Mouse (Mus musculus): ENCODE results near the gene Sh3bp2. TPM values are rescaled to one million over a fixed set of nuclear protein-coding genes. Genes with fewer than 3 reads are reported as not detected.
"Not testable (repeated sequence)": the region's sequence is repeated elsewhere in the genome, so short reads cannot be mapped to it uniquely, and the experiment has no call there.

Sh3bp2 gene
- total and polyA plus RNA-seq, 3 experiments: 7.9 to 12.0 TPM; not detected in 1

- H3K36me3 ChIP-seq (ENCODE audit: control insufficient read depth in 1 of 2, insufficient read depth in 2 of 2, low read length in 2 of 2); H3K9me3 ChIP-seq (replicated peaks; ENCODE audit: insufficient read depth, low read length): not testable (repeated sequence)
Measured at GRCm38 (mm10) chr5:34592224-34592623, 66.6 kb downstream of the Sh3bp2 start.

GRCm38 (mm10) chr5:34592666-34593065, 67.0 kb downstream of the Sh3bp2 start:
- Histone ChIP-seq H3K27ac (ENCODE audit: control insufficient read depth, low read depth, low read length) (no peak overlapping the region), H3K4me1 (ENCODE audit: control insufficient read depth in 1 of 2, insufficient read depth in 2 of 2, low read length in 2 of 2) (no peaks in the 10 kb centered on the region), H3K9me3 (replicated peaks; ENCODE audit: insufficient read depth, low read length) (no peaks in the 10 kb centered on the region), H3K9ac (ENCODE audit: control insufficient read depth, low read depth, low read length, poor library complexity, severe bottlenecking) (no peak overlapping the region), H3K27me3 (ENCODE audit: control insufficient read depth in 1 of 2, insufficient read depth in 2 of 2, low read length in 2 of 2) (no peaks in the 10 kb centered on the region), H3K36me3 (ENCODE audit: control insufficient read depth in 1 of 2, insufficient read depth in 2 of 2, low read length in 2 of 2) (no peaks in the 10 kb centered on the region), H3K79me2 (ENCODE audit: control insufficient read depth, insufficient read depth, low read length, poor library complexity) (peaks cover 2% of the 10 kb centered on the region; the same call in 1 of the 2 replicates), H3K4me3 (ENCODE audit: control insufficient read depth in 1 of 2, insufficient read depth in 1 of 2, low read depth in 2 of 2, low read length in 2 of 2) (no peak overlapping the region)
- DNase-seq (ENCODE audit: low read depth, low spot score): no peak
- TF ChIP-seq POLR2AphosphoS5 (IDR thresholded peaks at IDR 0.05; ENCODE audit: borderline replicate concordance, low read depth, low read length) (no peak), USF1 (IDR thresholded peaks at IDR 0.05; ENCODE audit: low read depth, low read length) (no peak), MEF2A (IDR thresholded peaks at IDR 0.05; ENCODE audit: extremely low read depth, insufficient replicate concordance, low read depth, low read length, poor library complexity, severe bottlenecking) (no peak), BHLHE40 (IDR thresholded peaks at IDR 0.05; ENCODE audit: borderline replicate concordance, low read depth, low read length) (no peak), JUND (IDR thresholded peaks at IDR 0.05; ENCODE audit: low read depth, low read length) (no peak), TCF12 (IDR thresholded peaks at IDR 0.05; ENCODE audit: low read depth, low read length) (no peak), POLR2A (IDR thresholded peaks at IDR 0.05; ENCODE audit: control insufficient read depth in 1 of 2, insufficient read depth in 1 of 2, low read depth in 1 of 2, low read length in 2 of 2, poor library complexity in 1 of 2) (no peak), GABPA (IDR thresholded peaks at IDR 0.05; ENCODE audit: low read depth, low read length) (no peak), RCOR1 (IDR thresholded peaks at IDR 0.05; ENCODE audit: low read depth, low read length) (no peak), CTCF (IDR thresholded peaks at IDR 0.05 in 2 of 3, conservative IDR thresholded peaks at IDR 0.05 in 1 of 3; ENCODE audit: control insufficient read depth in 1 of 3, insufficient read depth in 1 of 3, low read depth in 2 of 3, low read length in 3 of 3, poor library complexity in 1 of 3, severe bottlenecking in 1 of 3) (no peak), ZNF384 (IDR thresholded peaks at IDR 0.05; ENCODE audit: low read depth, low read length) (no peak), SMC3 (IDR thresholded peaks at IDR 0.05; ENCODE audit: low read depth, low read length) (no peak), MAFK (IDR thresholded peaks at IDR 0.05; ENCODE audit: borderline replicate concordance, low read depth, low read length) (no peak), POLR2AphosphoS2 (IDR thresholded peaks at IDR 0.05; ENCODE audit: low read length) (no peak), ZC3H11A (IDR thresholded peaks at IDR 0.05; ENCODE audit: low read depth, low read length) (no peak), ELF1 (IDR thresholded peaks at IDR 0.05; ENCODE audit: low read depth, low read length) (no peak), SIN3A (IDR thresholded peaks at IDR 0.05; ENCODE audit: low read length) (no peak)

More at GRCm38 (mm10) chr5:34592224-34592623, 66.6 kb downstream of the Sh3bp2 start:
- H3K27me3 ChIP-seq (ENCODE audit: control insufficient read depth in 1 of 2, insufficient read depth in 2 of 2, low read length in 2 of 2); H3K4me3 ChIP-seq (ENCODE audit: control insufficient read depth in 1 of 2, insufficient read depth in 1 of 2, low read depth in 2 of 2, low read length in 2 of 2); H3K9ac ChIP-seq (ENCODE audit: control insufficient read depth, low read depth, low read length, poor library complexity, severe bottlenecking); H3K79me2 ChIP-seq (ENCODE audit: control insufficient read depth, insufficient read depth, low read length, poor library complexity); DNase-seq (ENCODE audit: low read depth, low spot score); H3K4me1 ChIP-seq (ENCODE audit: control insufficient read depth in 1 of 2, insufficient read depth in 2 of 2, low read length in 2 of 2); H3K27ac ChIP-seq (ENCODE audit: control insufficient read depth, low read depth, low read length): not testable (repeated sequence)
- peak; percentile 60 for TF ChIP-seq ZNF384 (IDR thresholded peaks at IDR 0.05; ENCODE audit: low read depth, low read length)

Measured in MEL (cell line).